Comparison of ENCODE assay signal across 16 mouse cellular contexts in the genomic region with DNA sequence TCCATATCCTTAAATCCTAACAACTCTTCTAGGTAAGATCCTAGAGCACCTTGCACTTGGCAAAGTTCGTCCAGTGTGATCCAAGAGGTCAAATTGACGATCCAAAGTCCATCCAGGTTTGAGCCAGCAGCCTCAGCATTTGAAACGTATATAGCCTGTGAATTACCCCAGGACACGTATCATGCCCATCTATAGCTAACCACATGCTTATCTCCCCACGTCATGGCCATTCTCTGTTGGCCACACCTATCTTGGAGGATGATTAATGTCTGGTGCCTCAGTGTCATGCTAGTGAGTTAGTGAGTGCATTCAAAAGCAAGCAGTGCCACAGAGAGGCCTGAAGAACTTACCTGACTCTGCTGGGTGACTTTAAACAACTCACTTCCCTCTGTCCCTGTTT.
"Had no signal": no experiment of that assay in that cellular context is flagged by ENCODE, and none has a peak within 500 bp of the region (broad histone marks: within the 10 kb centered on the region; RNA-seq: fewer than 3 reads in every experiment).

No protein-coding gene starts in this region.

- DNase-seq: retina, postnatal 1 day; right cerebral cortex, adult 18-20 months; right cerebral cortex, postnatal 14 days; right cerebral cortex, postnatal 25 days; right cerebral cortex, postnatal 4 days; spleen, adult 18-20 months; thymus, adult 18-20 months; thymus, adult 2 months; thymus, postnatal 14 days; thymus, postnatal 25 days; thymus, postnatal 36 days; thymus, postnatal 4 days had no signal

- H3K4me3 ChIP-seq: neural tube, embryonic 13.5 days; neural tube, embryonic 15.5 days; stomach, embryonic 15.5 days had no signal

- H3K9ac ChIP-seq: neural tube, embryonic 13.5 days; neural tube, embryonic 15.5 days; stomach, embryonic 15.5 days had no signal

- H3K27ac ChIP-seq: neural tube, embryonic 13.5 days; neural tube, embryonic 15.5 days; stomach, embryonic 15.5 days; stomach, postnatal 0 days had no signal

- H3K36me3 ChIP-seq: neural tube, embryonic 13.5 days; neural tube, embryonic 15.5 days; stomach, embryonic 15.5 days had no signal

- H3K9me3 ChIP-seq: neural tube, embryonic 13.5 days; neural tube, embryonic 15.5 days; stomach, embryonic 15.5 days had no signal

- H3K27me3 ChIP-seq: neural tube, embryonic 13.5 days; neural tube, embryonic 15.5 days; stomach, embryonic 15.5 days had no signal

- H3K4me1 ChIP-seq: neural tube, embryonic 13.5 days; neural tube, embryonic 15.5 days; stomach, embryonic 15.5 days had no signal
